Mouse (Mus musculus) thymus, adult 2 months (tissue): ENCODE data around the gene Phactr1. TPM values are rescaled to one million over a fixed set of nuclear protein-coding genes. Genes with fewer than 3 reads are reported as not detected.
A peak's percentile ranks its signal among the peaks of the same experiment; 100 is the strongest.

Experiments used
- DNase-seq: peaks from one replicate; pipeline ENCODE4 v3.0.0; 2021
- H3K27ac ChIP-seq: fragments of 200-500 bp; 2 replicates; pipeline ENCODE4 v1.5.1; 2012; ENCODE audit warnings: low read length, control low read depth; ENCODE audit not compliant: control insufficient read depth, insufficient read depth
- H3K27me3 ChIP-seq: fragments of 200-500 bp; 2 replicates; pipeline ENCODE4 v1.6.1; 2012; ENCODE audit warnings: mild to moderate bottlenecking, low read length, moderate library complexity, mixed read lengths; ENCODE audit not compliant: control insufficient read depth, insufficient read depth
- H3K36me3 ChIP-seq: fragments of 200-500 bp; 2 replicates; pipeline ENCODE4 v1.6.1; 2012; ENCODE audit warnings: mild to moderate bottlenecking, low read length, moderate library complexity; ENCODE audit not compliant: control insufficient read depth, insufficient read depth
- H3K4me1 ChIP-seq: fragments of 200-500 bp; replicated peaks from 2 replicates; pipeline ENCODE4 v1.6.1; 2012; ENCODE audit warnings: low read length; ENCODE audit not compliant: control insufficient read depth, insufficient read depth
- H3K4me3 ChIP-seq: fragments of 200-500 bp; 2 replicates; pipeline ENCODE4 v1.5.1; 2012; ENCODE audit warnings: mild to moderate bottlenecking, low read length, control low read depth, moderate library complexity; ENCODE audit not compliant: control insufficient read depth, insufficient read depth
- CTCF ChIP-seq: fragments of 200-500 bp; IDR thresholded peaks from 2 replicates; pipeline ENCODE4 v1.5.1; 2012; ENCODE audit warnings: mild to moderate bottlenecking, control low read depth, low read length, moderate library complexity, borderline replicate concordance; ENCODE audit not compliant: control insufficient read depth, poor library complexity, insufficient read depth; ENCODE audit errors: extremely low read depth
- POLR2A ChIP-seq: fragments of 200-500 bp; IDR thresholded peaks from 2 replicates; pipeline ENCODE4 v1.6.1; 2012; ENCODE audit warnings: mild to moderate bottlenecking, low read length, control low read depth, moderate library complexity; ENCODE audit not compliant: control insufficient read depth, poor library complexity, insufficient read depth; ENCODE audit errors: extremely low read depth
- WGBS: fragments of 180-500 bp; shearing (Covaris S2); methylation state at CpG from one replicate; pipeline ENCODE4 v1.1.7; 2018; 5-methylcytosine and 5-hydroxymethylcytosine counted together
- polyA plus RNA-seq: library from polyadenylated mRNA; depleted of rRNA; stranded (reverse); fragments of >200 nt; gene quantifications from 2 replicates; pipeline ENCODE4 v1.2.3, GENCODE M21; 2012

The Phactr1 gene
- polyA plus RNA-seq, 1 experiment, result 0.82 TPM

GRCm38 (mm10) chr13:42866162-42866941 is 185.9 kb downstream of the Phactr1 start:
- no peak for DNase-seq
- TF ChIP-seq CTCF (no peak), POLR2A (no peak)
- Histone ChIP-seq H3K27ac (no peak overlapping the region), H3K4me1 (no peaks in the 10 kb centered on the region), H3K27me3 (no peaks in the 10 kb centered on the region; the same call in 1 of the 2 replicates), H3K4me3 (peak overlapping the region; percentile 30), H3K36me3 (no peaks in the 10 kb centered on the region)
- 12% methylated on average over 21 of the region's 21 CpGs for WGBS

DNA sequence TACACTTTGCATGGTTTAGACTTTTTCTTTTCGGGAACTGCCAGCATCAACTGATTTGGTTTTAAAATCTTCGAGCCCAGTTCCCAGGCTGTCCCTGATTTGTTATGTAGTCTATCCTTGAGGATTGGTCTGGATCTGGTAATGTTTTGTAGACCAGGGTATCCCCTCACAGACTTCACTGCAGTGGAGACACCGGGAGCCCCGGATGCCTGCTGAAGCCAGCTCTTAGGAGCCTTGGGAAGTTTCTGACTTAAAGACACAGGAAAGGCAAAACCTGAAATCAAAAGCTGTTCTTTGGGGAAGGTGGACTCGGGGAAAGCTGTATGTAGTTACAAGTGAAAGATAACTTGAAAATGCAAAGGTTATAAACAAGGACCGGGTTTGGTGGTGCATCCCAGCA is 186.6 kb downstream of the Phactr1 start:
- Histone ChIP-seq H3K36me3 (no peaks in the 10 kb centered on the region), H3K27me3 (no peaks in the 10 kb centered on the region; the same call in 1 of the 2 replicates), H3K4me1 (no peaks in the 10 kb centered on the region), H3K27ac (no peak overlapping the region), H3K4me3 (no peak overlapping the region)
- 11% methylated on average over 6 of the region's 6 CpGs for WGBS
- TF ChIP-seq POLR2A, result no peak
- no peak for TF ChIP-seq CTCF
- DNase-seq, result no peak

GRCm38 (mm10) chr13:42872125-42872524 is 191.7 kb downstream of the Phactr1 start:
- H3K36me3 ChIP-seq, result no peaks in the 10 kb centered on the region

GRCm38 (mm10) chr13:42878346-42878745 is 197.9 kb downstream of the Phactr1 start:
- TF ChIP-seq CTCF, result no peak
- TF ChIP-seq POLR2A, result no peak
- Histone ChIP-seq H3K27ac (no peak overlapping the region), H3K36me3 (no peaks in the 10 kb centered on the region), H3K4me1 (no peaks in the 10 kb centered on the region), H3K27me3 (no peaks in the 10 kb centered on the region), H3K4me3 (no peak overlapping the region)
- WGBS, result 77% methylated on average over 2 of the region's 2 CpGs
- no peak for DNase-seq

More at GRCm38 (mm10) chr13:42872125-42872524, 191.7 kb downstream of the Phactr1 start:
- H3K27ac ChIP-seq, result no peak overlapping the region
- 71% methylated on average over 1 of the region's 1 CpGs for WGBS
- H3K4me1 ChIP-seq, result no peaks in the 10 kb centered on the region
- DNase-seq, result no peak
- no peaks in the 10 kb centered on the region for H3K27me3 ChIP-seq
- TF ChIP-seq POLR2A (no peak), CTCF (no peak)
- H3K4me3 ChIP-seq, result no peak overlapping the region

DNA sequence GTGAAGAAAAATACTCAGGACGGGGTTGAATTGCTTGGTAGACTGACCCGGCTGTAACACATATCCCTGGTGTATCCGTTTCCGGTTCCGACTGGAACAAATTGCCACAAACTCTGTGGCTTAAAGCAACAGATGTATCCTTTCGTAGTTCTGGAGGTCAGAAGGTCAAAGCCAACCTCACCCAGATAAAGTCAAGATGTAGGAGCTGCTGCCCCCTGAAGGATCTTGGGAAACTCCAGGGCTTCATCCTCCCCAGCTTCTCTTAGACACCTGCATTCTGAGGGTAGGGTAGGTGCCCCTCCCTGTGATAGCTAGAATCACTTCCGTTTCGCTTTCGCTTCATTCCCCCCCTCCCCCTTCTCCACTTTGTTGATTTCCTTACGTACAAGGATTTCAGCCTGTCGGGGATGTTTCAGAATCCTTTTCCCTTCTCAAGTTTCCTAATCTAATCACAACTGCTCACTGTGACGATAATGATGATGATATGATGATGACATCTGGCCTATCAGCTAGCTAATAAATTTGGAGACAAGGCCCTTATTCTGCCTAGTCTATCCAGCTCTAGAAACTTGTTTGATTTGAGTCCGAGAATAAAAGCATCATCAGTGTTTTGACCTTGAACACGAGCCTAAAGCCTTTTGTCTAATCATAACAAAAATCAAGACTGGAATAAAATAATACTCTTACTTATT is 203.8 kb downstream of the Phactr1 start:
- no peaks in the 10 kb centered on the region for H3K27me3 ChIP-seq
- no peaks in the 10 kb centered on the region for H3K36me3 ChIP-seq
- no peak for TF ChIP-seq POLR2A
- no peak for TF ChIP-seq CTCF
- 63% methylated on average over 14 of the region's 14 CpGs for WGBS
- no peak overlapping the region for H3K4me3 ChIP-seq
- H3K27ac ChIP-seq, result no peak overlapping the region
- DNase-seq, result no peak
- H3K4me1 ChIP-seq, result no peaks in the 10 kb centered on the region

GRCm38 (mm10) chr13:42884725-42885115 is 204.3 kb downstream of the Phactr1 start:
- H3K27ac ChIP-seq, result no peak overlapping the region
- no peak for TF ChIP-seq CTCF
- TF ChIP-seq POLR2A, result no peak
- no peaks in the 10 kb centered on the region for H3K36me3 ChIP-seq
- 73% methylated on average over 1 of the region's 1 CpGs for WGBS
- no peaks in the 10 kb centered on the region for H3K4me1 ChIP-seq
- H3K27me3 ChIP-seq, result no peaks in the 10 kb centered on the region
- no peak overlapping the region for H3K4me3 ChIP-seq
- no peak for DNase-seq

DNA sequence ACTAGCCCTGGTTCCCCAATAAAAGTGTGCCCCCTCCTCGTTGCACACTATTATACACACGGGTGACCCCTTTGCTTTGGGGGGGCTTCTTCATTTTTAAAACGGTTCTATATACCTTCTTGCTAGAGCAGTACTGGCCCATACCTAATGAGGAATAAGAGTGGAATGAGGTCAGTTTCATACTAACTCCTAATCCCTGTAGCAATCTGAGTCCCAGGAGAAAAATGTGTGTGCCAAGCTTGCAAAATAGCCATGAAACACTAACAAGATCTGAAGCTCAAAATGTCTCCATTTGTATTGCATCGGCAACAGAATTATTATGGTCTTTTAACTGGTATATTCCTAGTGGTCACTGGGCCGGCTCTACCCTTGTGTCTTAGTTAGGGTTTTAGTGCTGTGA is 207.3 kb downstream of the Phactr1 start:
- no peak overlapping the region for H3K27ac ChIP-seq
- H3K36me3 ChIP-seq, result no peaks in the 10 kb centered on the region
- no peak for TF ChIP-seq CTCF
- H3K4me1 ChIP-seq, result no peaks in the 10 kb centered on the region
- H3K27me3 ChIP-seq, result no peaks in the 10 kb centered on the region
- WGBS, result 89% methylated on average over 5 of the region's 5 CpGs
- DNase-seq, result no peak
- H3K4me3 ChIP-seq, result no peak overlapping the region
